Mouse (Mus musculus) small intestine, adult 2 months (tissue): ENCODE results near the gene Tbc1d8.

ENCODE experiments used
- CTCF ChIP-seq: fragments of 200-500 bp; IDR thresholded peaks from 2 replicates; pipeline ENCODE4 v1.5.1; 2012; ENCODE audit warnings: low read depth, mild to moderate bottlenecking, control low read depth, inconsistent platforms, low read length, moderate library complexity, mixed read lengths; ENCODE audit not compliant: insufficient replicate concordance, insufficient read length; ENCODE audit errors: extremely low read depth
- POLR2A ChIP-seq: fragments of 200-500 bp; IDR thresholded peaks from 2 replicates; pipeline ENCODE4 v1.6.1; 2012; ENCODE audit warnings: low read depth, mild to moderate bottlenecking, control low read depth, inconsistent platforms, low read length, moderate library complexity

DNA sequence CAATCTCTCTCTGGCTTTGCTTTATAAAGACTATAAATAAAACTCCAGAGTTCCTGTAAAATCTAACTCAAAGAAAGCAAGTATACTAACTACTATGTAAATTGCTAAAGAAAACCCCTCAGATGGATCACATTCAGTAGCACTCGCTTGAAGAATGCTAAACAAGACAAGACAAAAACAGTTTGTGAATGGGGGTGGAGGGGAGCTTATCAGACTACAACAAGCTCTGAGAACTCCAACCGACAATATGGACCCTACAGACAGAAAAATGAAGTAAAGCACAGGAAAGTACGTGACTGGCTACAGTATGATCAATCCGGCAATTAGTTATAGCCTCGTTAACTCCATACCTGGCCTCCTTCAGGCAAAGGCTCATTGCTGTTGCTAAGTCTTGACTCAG is 18.1 kb downstream of the Tbc1d8 start:
- no peak for TF ChIP-seq POLR2A
- no peak for TF ChIP-seq CTCF
